Mouse (Mus musculus): ENCODE measurements at regions not wholly inside any gene's neighbourhood (a gene's known extent, or its start where the extent isn't known, plus 50 kb on each side); places are given as distances from the start of the nearest gene placed in this dataset.

GRCm38 (mm10) chr3:35101286-35101685, 451.1 kb downstream of the Sox2 start:
- H3K36me3 ChIP-seq (ENCODE audit: control insufficient read depth, insufficient read depth, low read length): no peaks in the 10 kb centered on the region
- no peaks in the 10 kb centered on the region for H3K27me3 ChIP-seq (ENCODE audit: control insufficient read depth, insufficient read depth, low read length)
- 90% methylated on average over 8 of the region's 8 CpGs for WGBS
- DNase-seq: no peak
- no peak overlapping the region for H3K27ac ChIP-seq (ENCODE audit: control insufficient read depth, insufficient read depth, low read length)
- no peaks in the 10 kb centered on the region for H3K4me1 ChIP-seq (replicated peaks; ENCODE audit: control insufficient read depth, insufficient read depth, low read length)
- H3K4me3 ChIP-seq (ENCODE audit: control insufficient read depth, insufficient read depth, low read length): no peak overlapping the region
- TF ChIP-seq POLR2A (IDR thresholded peaks at IDR 0.05; ENCODE audit: control insufficient read depth, extremely low read depth, insufficient read depth, low read length, poor library complexity) (no peak), CTCF (IDR thresholded peaks at IDR 0.05; ENCODE audit: borderline replicate concordance, control insufficient read depth, extremely low read depth, insufficient read depth, low read length, poor library complexity) (no peak)

- H3K27me3 ChIP-seq (ENCODE audit: control insufficient read depth, insufficient read depth, low read length): no peaks in the 10 kb centered on the region
- no peak for TF ChIP-seq POLR2A (IDR thresholded peaks at IDR 0.05; ENCODE audit: control insufficient read depth, extremely low read depth, insufficient read depth, low read length, poor library complexity)
- TF ChIP-seq CTCF (IDR thresholded peaks at IDR 0.05; ENCODE audit: borderline replicate concordance, control insufficient read depth, extremely low read depth, insufficient read depth, low read length, poor library complexity): no peak
- H3K4me3 ChIP-seq (ENCODE audit: control insufficient read depth, insufficient read depth, low read length): no peak overlapping the region
- no peaks in the 10 kb centered on the region for H3K36me3 ChIP-seq (ENCODE audit: control insufficient read depth, insufficient read depth, low read length)
- DNase-seq: no peak
- H3K27ac ChIP-seq (ENCODE audit: control insufficient read depth, insufficient read depth, low read length): no peak overlapping the region
- 73% methylated on average over 5 of the region's 5 CpGs for WGBS
- H3K4me1 ChIP-seq (replicated peaks; ENCODE audit: control insufficient read depth, insufficient read depth, low read length): no peaks in the 10 kb centered on the region
Measured at GRCm38 (mm10) chr3:35101951-35102350, 451.7 kb downstream of the Sox2 start.

GRCm38 (mm10) chr3:35102715-35103591, 452.7 kb downstream of the Sox2 start:
- no peaks in the 10 kb centered on the region for H3K4me1 ChIP-seq (replicated peaks; ENCODE audit: control insufficient read depth, insufficient read depth, low read length)
- TF ChIP-seq CTCF (IDR thresholded peaks at IDR 0.05; ENCODE audit: borderline replicate concordance, control insufficient read depth, extremely low read depth, insufficient read depth, low read length, poor library complexity) (no peak), POLR2A (IDR thresholded peaks at IDR 0.05; ENCODE audit: control insufficient read depth, extremely low read depth, insufficient read depth, low read length, poor library complexity) (no peak)
- 64% methylated on average over 13 of the region's 13 CpGs for WGBS
- peak; percentile 21 for DNase-seq
- no peaks in the 10 kb centered on the region for H3K36me3 ChIP-seq (ENCODE audit: control insufficient read depth, insufficient read depth, low read length)
- H3K4me3 ChIP-seq (ENCODE audit: control insufficient read depth, insufficient read depth, low read length): no peak overlapping the region
- H3K27me3 ChIP-seq (ENCODE audit: control insufficient read depth, insufficient read depth, low read length): no peaks in the 10 kb centered on the region
- no peak overlapping the region for H3K27ac ChIP-seq (ENCODE audit: control insufficient read depth, insufficient read depth, low read length)

GRCm38 (mm10) chr3:35104884-35105283, 454.7 kb downstream of the Sox2 start:
- H3K27me3 ChIP-seq (ENCODE audit: control insufficient read depth, insufficient read depth, low read length): no peaks in the 10 kb centered on the region
- DNase-seq: no peak
- H3K4me3 ChIP-seq (ENCODE audit: control insufficient read depth, insufficient read depth, low read length): no peak overlapping the region
- 92% methylated on average over 11 of the region's 11 CpGs for WGBS
- no peaks in the 10 kb centered on the region for H3K4me1 ChIP-seq (replicated peaks; ENCODE audit: control insufficient read depth, insufficient read depth, low read length)
- no peak overlapping the region for H3K27ac ChIP-seq (ENCODE audit: control insufficient read depth, insufficient read depth, low read length)
- TF ChIP-seq POLR2A (IDR thresholded peaks at IDR 0.05; ENCODE audit: control insufficient read depth, extremely low read depth, insufficient read depth, low read length, poor library complexity) (no peak), CTCF (IDR thresholded peaks at IDR 0.05; ENCODE audit: borderline replicate concordance, control insufficient read depth, extremely low read depth, insufficient read depth, low read length, poor library complexity) (no peak)
- H3K36me3 ChIP-seq (ENCODE audit: control insufficient read depth, insufficient read depth, low read length): no peaks in the 10 kb centered on the region

GRCm38 (mm10) chr3:35106097-35106496, 455.9 kb downstream of the Sox2 start:
- no peak for TF ChIP-seq POLR2A (IDR thresholded peaks at IDR 0.05; ENCODE audit: control insufficient read depth, extremely low read depth, insufficient read depth, low read length, poor library complexity)
- no peak for TF ChIP-seq CTCF (IDR thresholded peaks at IDR 0.05; ENCODE audit: borderline replicate concordance, control insufficient read depth, extremely low read depth, insufficient read depth, low read length, poor library complexity)
- Histone ChIP-seq H3K27ac (ENCODE audit: control insufficient read depth, insufficient read depth, low read length) (no peak overlapping the region), H3K27me3 (ENCODE audit: control insufficient read depth, insufficient read depth, low read length) (no peaks in the 10 kb centered on the region), H3K4me3 (ENCODE audit: control insufficient read depth, insufficient read depth, low read length) (no peak overlapping the region), H3K36me3 (ENCODE audit: control insufficient read depth, insufficient read depth, low read length) (no peaks in the 10 kb centered on the region), H3K4me1 (replicated peaks; ENCODE audit: control insufficient read depth, insufficient read depth, low read length) (no peaks in the 10 kb centered on the region)
- 93% methylated on average over 7 of the region's 7 CpGs for WGBS
- no peak for DNase-seq

- H3K4me3 ChIP-seq (ENCODE audit: control insufficient read depth, insufficient read depth, low read length): no peak overlapping the region
- no peaks in the 10 kb centered on the region for H3K27me3 ChIP-seq (ENCODE audit: control insufficient read depth, insufficient read depth, low read length)
- H3K36me3 ChIP-seq (ENCODE audit: control insufficient read depth, insufficient read depth, low read length): no peaks in the 10 kb centered on the region
- no peak for DNase-seq
- 96% methylated on average over 3 of the region's 3 CpGs for WGBS
- no peak overlapping the region for H3K27ac ChIP-seq (ENCODE audit: control insufficient read depth, insufficient read depth, low read length)
- H3K4me1 ChIP-seq (replicated peaks; ENCODE audit: control insufficient read depth, insufficient read depth, low read length): no peaks in the 10 kb centered on the region
- TF ChIP-seq CTCF (IDR thresholded peaks at IDR 0.05; ENCODE audit: borderline replicate concordance, control insufficient read depth, extremely low read depth, insufficient read depth, low read length, poor library complexity) (no peak), POLR2A (IDR thresholded peaks at IDR 0.05; ENCODE audit: control insufficient read depth, extremely low read depth, insufficient read depth, low read length, poor library complexity) (no peak)
Measured at GRCm38 (mm10) chr3:35133477-35133876, 483.3 kb downstream of the Sox2 start.
